Mouse (Mus musculus) midbrain, postnatal 0 days (tissue): Measurements from ENCODE around the gene Ly6c2. TPM values are rescaled to one million over a fixed set of nuclear protein-coding genes. Genes with fewer than 3 reads are reported as not detected.
A peak's percentile ranks its signal among the peaks of the same experiment; 100 is the strongest.
"Not testable (repeated sequence)": the region's sequence is repeated elsewhere in the genome, so short reads cannot be mapped to it uniquely, and the experiment has no call there.

ENCODE experiments used
- ATAC-seq: fragments of 200-750 bp; cut with Nextera tagmentation; 2 replicates; pipeline ENCODE4 v1.8.0; 2017; ENCODE audit warnings: moderate number of reproducible peaks, mild to moderate bottlenecking, moderate TSS enrichment, moderate library complexity; ENCODE audit not compliant: low FRiP score
- DNase-seq: peaks from one replicate; pipeline ENCODE4 v3.0.0-alpha.2; 2015; ENCODE audit warnings: low spot score
- H3K27ac ChIP-seq: fragments of 300-500 bp; sonication (generic); 2 replicates; pipeline ENCODE4 v1.5.1; 2014; ENCODE audit warnings: low read depth, mild to moderate bottlenecking, low read length, mixed read lengths
- H3K27me3 ChIP-seq: fragments of 300-500 bp; sonication (generic); 2 replicates; pipeline ENCODE4 v1.6.1; 2014; ENCODE audit warnings: low read length, control low read depth, mixed read lengths; ENCODE audit not compliant: insufficient read depth
- H3K36me3 ChIP-seq: fragments of 300-500 bp; sonication (generic); 2 replicates; pipeline ENCODE4 v1.6.1; 2014; ENCODE audit warnings: low read length, control low read depth, mixed read lengths; ENCODE audit not compliant: insufficient read depth
- H3K4me1 ChIP-seq: fragments of 300-500 bp; sonication (generic); 2 replicates; pipeline ENCODE4 v1.6.1; 2014; ENCODE audit warnings: mild to moderate bottlenecking, control low read depth, antibody characterized with exemption, low read length, mixed read lengths; ENCODE audit not compliant: insufficient read depth
- H3K4me2 ChIP-seq: fragments of 300-500 bp; sonication (generic); 2 replicates; pipeline ENCODE4 v1.6.1; 2014; ENCODE audit warnings: low read depth, mild to moderate bottlenecking, low read length, mixed read lengths; ENCODE audit not compliant: poor library complexity, severe bottlenecking
- H3K4me3 ChIP-seq: fragments of 300-500 bp; sonication (generic); 2 replicates; pipeline ENCODE4 v1.5.1; 2014; ENCODE audit warnings: low read depth, mild to moderate bottlenecking, low read length, moderate library complexity
- H3K9ac ChIP-seq: fragments of 300-500 bp; sonication (generic); replicated peaks from 2 replicates; pipeline ENCODE4 v1.6.1; 2014; ENCODE audit warnings: mild to moderate bottlenecking, low read length, moderate library complexity, mixed read lengths; ENCODE audit not compliant: poor library complexity, severe bottlenecking
- H3K9me3 ChIP-seq: fragments of 300-500 bp; sonication (generic); 2 replicates; pipeline ENCODE4 v1.6.1; 2016; ENCODE audit warnings: low read length, control low read depth
- CTCF ChIP-seq: IDR thresholded peaks from 2 replicates; pipeline ENCODE4 v1.5.1; 2016; ENCODE audit warnings: antibody characterized with exemption, mild to moderate bottlenecking
- WGBS: fragments of 180-500 bp; shearing (Covaris S2); extraction: QIAGEN DNeasy Blood & Tissue Kit; methylation state at CpG from one replicate; pipeline ENCODE4 v1.1.7; 2014; 5-methylcytosine and 5-hydroxymethylcytosine counted together
- polyA plus RNA-seq: library from polyadenylated mRNA; unstranded; fragments of >200 nt; fragmentation: Nextera tagmentation; extraction: Ambion mirVana; gene quantifications from 2 replicates; pipeline ENCODE4 v1.2.1, GENCODE M21; 2015
- total RNA-seq: library from RNA; depleted of rRNA; stranded (reverse); fragments of >200 nt; gene quantifications from 2 replicates; pipeline ENCODE4 v1.2.3, GENCODE M21; 2014; rRNA removed

Ly6c2 gene
- total RNA-seq (not detected in 2 replicates), polyA plus RNA-seq (0.39 and 0.56 TPM in 2 replicates)

GRCm38 (mm10) chr15:75111861-75112630 is at the start of gene Ly6c2:
TSS of gene Ly6c2 (minus strand) at chr15:75111970.
- H3K4me3 ChIP-seq, H3K4me1 ChIP-seq, ATAC-seq, DNase-seq, H3K4me2 ChIP-seq, H3K9ac ChIP-seq, H3K9me3 ChIP-seq, H3K27me3 ChIP-seq, H3K27ac ChIP-seq, H3K36me3 ChIP-seq: not testable (repeated sequence)
- 100% methylated on average over 1 of the region's 1 CpGs for WGBS

- Histone ChIP-seq H3K27me3 (no peaks in the 10 kb centered on the region), H3K4me1 (no peaks in the 10 kb centered on the region), H3K9me3 (no peaks in the 10 kb centered on the region), H3K4me3 (no peak overlapping the region), H3K4me2 (no peak overlapping the region), H3K9ac (no peak overlapping the region), H3K27ac (no peak overlapping the region), H3K36me3 (no peaks in the 10 kb centered on the region)
- 50% methylated on average over 1 of the region's 1 CpGs for whole genome bisulfite sequencing
- no peak for TF ChIP-seq CTCF
- ATAC-seq (no peak), DNase-seq (no peak)
Observed at GRCm38 (mm10) chr15:75157646-75158045, 45.9 kb upstream of the Ly6c2 start.

GRCm38 (mm10) chr15:75154940-75155339 is 43.2 kb upstream of the Ly6c2 start, which contains the start of gene Ly6g:
TSS of gene Ly6g (plus strand) at chr15:75155240.
- no peak within 1 kb of the TSS for H3K4me2 ChIP-seq
- H3K9ac ChIP-seq: no peak within 1 kb of the TSS
- 92% methylated on average over 1 of the region's 1 CpGs for WGBS
- TF ChIP-seq CTCF: no peak
- H3K4me1 ChIP-seq: no peaks in the 10 kb centered on the region
- DNase-seq: no peak
- H3K27me3 ChIP-seq: no peaks in the 10 kb centered on the region
- no peak within 1 kb of the TSS for H3K27ac ChIP-seq
- no peak within 1 kb of the TSS for H3K4me3 ChIP-seq
- H3K9me3 ChIP-seq: no peaks in the 10 kb centered on the region
- ATAC-seq: no peak
- no peaks in the 10 kb centered on the region for H3K36me3 ChIP-seq

GRCm38 (mm10) chr15:75153087-75153486 is 41.3 kb upstream of the Ly6c2 start:
- no peak overlapping the region for H3K9ac ChIP-seq
- H3K36me3 ChIP-seq: no peaks in the 10 kb centered on the region
- no peak for TF ChIP-seq CTCF
- H3K4me3 ChIP-seq: no peak overlapping the region
- DNase-seq (no peak), ATAC-seq (no peak)
- no peaks in the 10 kb centered on the region for H3K27me3 ChIP-seq
- H3K27ac ChIP-seq: no peak overlapping the region
- H3K4me1 ChIP-seq: no peaks in the 10 kb centered on the region
- no peaks in the 10 kb centered on the region for H3K9me3 ChIP-seq
- H3K4me2 ChIP-seq: no peak overlapping the region

GRCm38 (mm10) chr15:75143735-75144134 is 32.0 kb upstream of the Ly6c2 start:
- Histone ChIP-seq H3K9me3 (no peaks in the 10 kb centered on the region), H3K4me2 (no peak overlapping the region), H3K4me1 (no peaks in the 10 kb centered on the region), H3K9ac (no peak overlapping the region), H3K27ac (no peak overlapping the region), H3K4me3 (no peak overlapping the region), H3K27me3 (no peaks in the 10 kb centered on the region), H3K36me3 (no peaks in the 10 kb centered on the region)
- peak; percentile 52 for TF ChIP-seq CTCF
- DNase-seq (no peak), ATAC-seq (no peak)
- WGBS: 66% methylated on average over 3 of the region's 3 CpGs

GRCm38 (mm10) chr15:75141812-75142360 is 30.1 kb upstream of the Ly6c2 start:
- WGBS: 43% methylated on average over 6 of the region's 6 CpGs
- peak; percentile 57 for TF ChIP-seq CTCF
- H3K9me3 ChIP-seq, H3K4me2 ChIP-seq, H3K9ac ChIP-seq, H3K27me3 ChIP-seq, H3K27ac ChIP-seq, H3K4me3 ChIP-seq, H3K36me3 ChIP-seq, ATAC-seq, H3K4me1 ChIP-seq: not testable (repeated sequence)
- peak; percentile 2 for DNase-seq

GRCm38 (mm10) chr15:75137739-75138138 is 26.0 kb upstream of the Ly6c2 start:
- WGBS: 74% methylated on average over 3 of the region's 3 CpGs
- H3K4me3 ChIP-seq, DNase-seq, H3K4me1 ChIP-seq, H3K4me2 ChIP-seq, H3K27ac ChIP-seq, H3K9me3 ChIP-seq, ATAC-seq, H3K36me3 ChIP-seq, H3K9ac ChIP-seq, H3K27me3 ChIP-seq: not testable (repeated sequence)

GRCm38 (mm10) chr15:75135090-75135783 is 23.5 kb upstream of the Ly6c2 start:
- not testable (repeated sequence) for ATAC-seq, H3K9ac ChIP-seq, H3K9me3 ChIP-seq, H3K27ac ChIP-seq, H3K4me1 ChIP-seq, H3K36me3 ChIP-seq, DNase-seq, H3K4me2 ChIP-seq, H3K4me3 ChIP-seq, H3K27me3 ChIP-seq
- 72% methylated on average over 2 of the region's 2 CpGs for WGBS
